Comparison of ENCODE assay signal across 8 mouse cellular contexts in genomic region chr17:35980363-35980754, GRCm38 (mm10). TPM values are rescaled to one million over a fixed set of nuclear protein-coding genes. Genes with fewer than 3 reads are reported as not detected.
DNase-seq lines count a peak whose midpoint lies in the region; ATAC-seq and TF ChIP-seq lines count a peak whose summit lies in the region.

No protein-coding gene starts in this region.

- peak overlapping the region; percentile 89; the same call in 1 of the 2 replicates for H3K27ac ChIP-seq in ES-E14 (ENCODE audit: insufficient read depth, low read depth, low read length, poor library complexity, severe bottlenecking)
- H3K27ac ChIP-seq in forebrain, embryonic 11.5 days (ENCODE audit: low read depth, low read length) = peak overlapping the region; percentile 89
- H3K27ac ChIP-seq in heart, postnatal 0 days (ENCODE audit: low read depth) = peak overlapping the region; percentile 89
- H3K27ac ChIP-seq in liver, postnatal 0 days (ENCODE audit: low read depth) = peak overlapping the region; percentile 91
- H3K27ac ChIP-seq in olfactory bulb, adult 2 months (ENCODE audit: insufficient read depth, low read depth, low read length) = peak overlapping the region; percentile 49

- no peak for TF ChIP-seq EP300 in heart, postnatal 0 days (IDR thresholded peaks at IDR 0.05; ENCODE audit: low read depth)
- TF ChIP-seq EP300 in liver, postnatal 0 days (IDR thresholded peaks at IDR 0.05; ENCODE audit: low read depth) = no peak

- peak; percentile 45 for ATAC-seq in forebrain, embryonic 11.5 days (replicated peaks; ENCODE audit: low FRiP score)
- ATAC-seq in heart, postnatal 0 days (ENCODE audit: insufficient read depth, low read depth) = peak; percentile 18
- peak; percentile 6 for ATAC-seq in liver, postnatal 0 days

- H3K27me3 ChIP-seq in forebrain, embryonic 11.5 days (ENCODE audit: control insufficient read depth, insufficient read depth, low read length) = no peaks in the 10 kb centered on the region
- no peaks in the 10 kb centered on the region for H3K27me3 ChIP-seq in heart, postnatal 0 days (ENCODE audit: control insufficient read depth, insufficient read depth, low read length)
- no peaks in the 10 kb centered on the region for H3K27me3 ChIP-seq in liver, postnatal 0 days (ENCODE audit: insufficient read depth, low read length)

- peak overlapping the region; percentile 91 to 93 for H3K4me3 ChIP-seq in ES-E14 (ENCODE audit: insufficient read depth in 1 of 2, low read depth in 1 of 2, low read length in 2 of 2, poor library complexity in 1 of 2, severe bottlenecking in 1 of 2)
- H3K4me3 ChIP-seq in forebrain, embryonic 11.5 days (ENCODE audit: low read depth, low read length) = peak overlapping the region; percentile 93
- H3K4me3 ChIP-seq in heart, postnatal 0 days (ENCODE audit: low read depth, low read length) = peak overlapping the region; percentile 87
- peak overlapping the region; percentile 80 for H3K4me3 ChIP-seq in liver, postnatal 0 days (ENCODE audit: low read depth, low read length)
- H3K4me3 ChIP-seq in olfactory bulb, adult 2 months (ENCODE audit: insufficient read depth, low read depth, low read length) = peak overlapping the region; percentile 81

- H3K9me3 ChIP-seq in ES-E14 (ENCODE audit: control insufficient read depth, insufficient read depth, low read depth, low read length) = no peaks in the 10 kb centered on the region
- H3K9me3 ChIP-seq in forebrain, embryonic 11.5 days (ENCODE audit: control insufficient read depth, low read length) = no peaks in the 10 kb centered on the region
- H3K9me3 ChIP-seq in heart, postnatal 0 days (replicated peaks; ENCODE audit: control insufficient read depth, low read length) = no peaks in the 10 kb centered on the region
- no peaks in the 10 kb centered on the region for H3K9me3 ChIP-seq in liver, postnatal 0 days (ENCODE audit: low read length)

- peak overlapping the region; percentile 78 for H3K4me2 ChIP-seq in forebrain, embryonic 11.5 days (ENCODE audit: low read depth, low read length, severe bottlenecking)
- H3K4me2 ChIP-seq in heart, postnatal 0 days (ENCODE audit: low read depth, low read length) = peak overlapping the region; percentile 87
- peak overlapping the region; percentile 92 for H3K4me2 ChIP-seq in liver, postnatal 0 days (ENCODE audit: low read depth, low read length)

- peak overlapping the region; percentile 82 for H3K9ac ChIP-seq in ES-E14 (ENCODE audit: insufficient read depth, low read depth, low read length, poor library complexity, severe bottlenecking)
- H3K9ac ChIP-seq in forebrain, embryonic 11.5 days (ENCODE audit: low read length) = peak overlapping the region; percentile 72
- peak overlapping the region; percentile 73 for H3K9ac ChIP-seq in heart, postnatal 0 days (replicated peaks; ENCODE audit: low read depth, low read length)
- H3K9ac ChIP-seq in liver, postnatal 0 days (replicated peaks) = peak overlapping the region; percentile 64

- peaks cover 23% of the 10 kb centered on the region for H3K36me3 ChIP-seq in ES-E14 (ENCODE audit: control insufficient read depth, insufficient read depth, low read length, poor library complexity, severe bottlenecking)
- no peaks in the 10 kb centered on the region; the same call in 1 of the 2 replicates for H3K36me3 ChIP-seq in forebrain, embryonic 11.5 days (ENCODE audit: control insufficient read depth, insufficient read depth, low read length)
- H3K36me3 ChIP-seq in heart, postnatal 0 days (replicated peaks; ENCODE audit: control insufficient read depth, insufficient read depth, low read length) = peaks cover 37% of the 10 kb centered on the region
- peaks cover 20% of the 10 kb centered on the region for H3K36me3 ChIP-seq in liver, postnatal 0 days (replicated peaks; ENCODE audit: insufficient read depth, low read length)

- TF ChIP-seq CTCF in heart, postnatal 0 days (IDR thresholded peaks at IDR 0.05; ENCODE audit: low read depth) = no peak
- TF ChIP-seq CTCF in liver, postnatal 0 days (IDR thresholded peaks at IDR 0.05; ENCODE audit: low read depth) = no peak
- TF ChIP-seq CTCF in olfactory bulb, adult 2 months (IDR thresholded peaks at IDR 0.05; ENCODE audit: insufficient read depth, low read depth, low read length) = no peak

- DNase-seq in ES-E14 (ENCODE audit: low read depth, low spot score) = no peak
- DNase-seq in brain, adult 2 months (ENCODE audit: low read depth, low spot score) = peak; percentile 58
- no peak for DNase-seq in forebrain, embryonic 11.5 days (ENCODE audit: low spot score)
- DNase-seq in heart, postnatal 0 days (ENCODE audit: low spot score) = peak; percentile 24
- DNase-seq in kidney, postnatal 25 days = peak; percentile 61 to 77
- no peak for DNase-seq in liver, postnatal 0 days
- no peak for DNase-seq in thymus, postnatal 14 days

- H3K4me1 ChIP-seq in ES-E14 (ENCODE audit: control insufficient read depth in 2 of 2, insufficient read depth in 2 of 2, low read length in 2 of 2, poor library complexity in 1 of 2) = peaks cover 0 to 13% of the 10 kb centered on the region in 2 experiments; a peak in 2 of 4 replicates
- peaks cover 8% of the 10 kb centered on the region; the same call in 1 of the 2 replicates for H3K4me1 ChIP-seq in forebrain, embryonic 11.5 days (replicated peaks; ENCODE audit: control insufficient read depth, insufficient read depth, low read length)
- H3K4me1 ChIP-seq in heart, postnatal 0 days (ENCODE audit: control insufficient read depth, insufficient read depth) = 0 out of 2 replicates have a peak, but pooled peaks cover 7% of the 10 kb centered on the region
- peaks cover 10% of the 10 kb centered on the region for H3K4me1 ChIP-seq in liver, postnatal 0 days (ENCODE audit: insufficient read depth)
- peaks cover 14% of the 10 kb centered on the region for H3K4me1 ChIP-seq in olfactory bulb, adult 2 months (ENCODE audit: control insufficient read depth, insufficient read depth, low read length)

- no peak for TF ChIP-seq POLR2A in olfactory bulb, adult 2 months (IDR thresholded peaks at IDR 0.05; ENCODE audit: insufficient read depth, low read depth, low read length)

- in situ Hi-C loops in ES-E14 (cut with MboI; ENCODE audit: low sequenced_read_pairs in 2 of 2, unreplicated experiment in 2 of 2) = loop anchor here in 1 of 2 experiments (25.0 kb wide), 1 partner anchor 132 kb away; the partner anchor contains the start of gene Gm19684

- WGBS in forebrain, embryonic 11.5 days = under 1% methylated on average over 26 of the region's 29 CpGs
- under 1% methylated on average over 28 of the region's 29 CpGs for WGBS in heart, postnatal 0 days
- under 1% methylated on average over 24 of the region's 29 CpGs for WGBS in liver, postnatal 0 days (ENCODE audit: insufficient replicate concordance)
- under 1% methylated on average over 27 of the region's 29 CpGs for WGBS in olfactory bulb, adult 2 months

TF ChIP-seq in ES-E14, 5 proteins besides CTCF, POLR2A, EP300 and RAD21 (continues in another document):
- TF ChIP-seq ZNF384 (IDR thresholded peaks at IDR 0.05; ENCODE audit: low read depth, low read length) (no peak), HCFC1 (IDR thresholded peaks at IDR 0.05; ENCODE audit: borderline replicate concordance, insufficient read depth, low read length) (no peak)

RNA-seq across cellular contexts. Expression of gene Prr3, which starts 0.3 kb away (rescaled TPM):
- total RNA-seq in ES-E14 (2012; rRNA removed) = 13.8 and 17.0 TPM in 2 replicates
- 50.8 and 54.4 TPM in 2 replicates for polyA plus RNA-seq in forebrain, embryonic 11.5 days (2014; fragmentation: Nextera tagmentation; extraction: Ambion mirVana)
- 0.61 and 20.4 TPM in 2 replicates for total RNA-seq in heart, postnatal 0 days (2014; rRNA removed; ENCODE audit: low replicate concordance)
- 6.7 and 8.6 TPM in 2 replicates for polyA plus RNA-seq in heart, postnatal 0 days (2015; fragmentation: Nextera tagmentation; extraction: Ambion mirVana)
- 6.1 and 6.3 TPM in 2 replicates for polyA plus RNA-seq in liver, postnatal 0 days (2015; fragmentation: Nextera tagmentation; extraction: Ambion mirVana)
- polyA plus RNA-seq in olfactory bulb, adult 2 months (2012; ENCODE audit: insufficient read depth, insufficient read length, low replicate concordance, missing spikeins) = not detected in 2 replicates

RNA-seq across cellular contexts. Expression of gene Gnl1, which starts 0.7 kb away (rescaled TPM):
- total RNA-seq in ES-E14 (2012; rRNA removed) = 51.6 and 64.1 TPM in 2 replicates
- 46.0 and 48.4 TPM in 2 replicates for polyA plus RNA-seq in forebrain, embryonic 11.5 days (2014; fragmentation: Nextera tagmentation; extraction: Ambion mirVana)
- 18.7 and 27.2 TPM in 2 replicates for total RNA-seq in heart, postnatal 0 days (2014; rRNA removed; ENCODE audit: low replicate concordance)
- polyA plus RNA-seq in heart, postnatal 0 days (2015; fragmentation: Nextera tagmentation; extraction: Ambion mirVana) = 26.2 and 30.0 TPM in 2 replicates
- polyA plus RNA-seq in liver, postnatal 0 days (2015; fragmentation: Nextera tagmentation; extraction: Ambion mirVana) = 9.5 and 10.8 TPM in 2 replicates
- polyA plus RNA-seq in olfactory bulb, adult 2 months (2012; ENCODE audit: insufficient read depth, insufficient read length, low replicate concordance, missing spikeins) = not detected in 2 replicates

RNA-seq across cellular contexts. Expression of gene Abcf1, which starts 10.8 kb away (rescaled TPM):
- 115 and 117 TPM in 2 replicates for total RNA-seq in ES-E14 (2012; rRNA removed)
- polyA plus RNA-seq in forebrain, embryonic 11.5 days (2014; fragmentation: Nextera tagmentation; extraction: Ambion mirVana) = 108 and 122 TPM in 2 replicates
- total RNA-seq in heart, postnatal 0 days (2014; rRNA removed; ENCODE audit: low replicate concordance) = 44.0 and 47.0 TPM in 2 replicates
- polyA plus RNA-seq in heart, postnatal 0 days (2015; fragmentation: Nextera tagmentation; extraction: Ambion mirVana) = 68.5 and 74.5 TPM in 2 replicates
- polyA plus RNA-seq in liver, postnatal 0 days (2015; fragmentation: Nextera tagmentation; extraction: Ambion mirVana) = 37.8 and 47.7 TPM in 2 replicates
- polyA plus RNA-seq in olfactory bulb, adult 2 months (2012; ENCODE audit: insufficient read depth, insufficient read length, low replicate concordance, missing spikeins) = not detected in 2 replicates

RNA-seq across cellular contexts. Expression of gene H2-T24, which starts 40.0 kb away (rescaled TPM):
- total RNA-seq in ES-E14 (2012; rRNA removed) = not detected in 2 replicates
- polyA plus RNA-seq in forebrain, embryonic 11.5 days (2014; fragmentation: Nextera tagmentation; extraction: Ambion mirVana) = 3.5 and 4.3 TPM in 2 replicates
- total RNA-seq in heart, postnatal 0 days (2014; rRNA removed; ENCODE audit: low replicate concordance) = 6.2 TPM in 1 of 2 replicates, not detected in the other
- 1.8 TPM in 2 replicates for polyA plus RNA-seq in heart, postnatal 0 days (2015; fragmentation: Nextera tagmentation; extraction: Ambion mirVana)
- 4.6 and 5.4 TPM in 2 replicates for polyA plus RNA-seq in liver, postnatal 0 days (2015; fragmentation: Nextera tagmentation; extraction: Ambion mirVana)
- polyA plus RNA-seq in olfactory bulb, adult 2 months (2012; ENCODE audit: insufficient read depth, insufficient read length, low replicate concordance, missing spikeins) = not detected in 2 replicates

RNA-seq across cellular contexts. Expression of gene H2-T23, which starts 52.3 kb away (rescaled TPM):
- 0.67 and 0.95 TPM in 2 replicates for total RNA-seq in ES-E14 (2012; rRNA removed)
- 3.1 and 3.4 TPM in 2 replicates for polyA plus RNA-seq in forebrain, embryonic 11.5 days (2014; fragmentation: Nextera tagmentation; extraction: Ambion mirVana)
- total RNA-seq in heart, postnatal 0 days (2014; rRNA removed; ENCODE audit: low replicate concordance) = 19.2 and 34.8 TPM in 2 replicates
- polyA plus RNA-seq in heart, postnatal 0 days (2015; fragmentation: Nextera tagmentation; extraction: Ambion mirVana) = 10.3 and 10.8 TPM in 2 replicates
- polyA plus RNA-seq in liver, postnatal 0 days (2015; fragmentation: Nextera tagmentation; extraction: Ambion mirVana) = 113 and 120 TPM in 2 replicates
- 151 TPM in 1 of 2 replicates, not detected in the other for polyA plus RNA-seq in olfactory bulb, adult 2 months (2012; ENCODE audit: insufficient read depth, insufficient read length, low replicate concordance, missing spikeins)

Comparison
In these comparisons a context has a peak if more than half of its experiments do, and no peak if none do; other contexts are left out.
1. DNase-seq: peak in brain, adult 2 months (single experiment), heart, postnatal 0 days (single experiment) and kidney, postnatal 25 days (2 of 2); none in ES-E14 (single experiment), forebrain, embryonic 11.5 days (single experiment), liver, postnatal 0 days (single experiment) and thymus, postnatal 14 days (single experiment).
2. RNA of gene Abcf1, which starts 10.8 kb away (polyA plus RNA-seq): 108 to 122 TPM in forebrain, embryonic 11.5 days, 68.5 to 74.5 TPM in heart, postnatal 0 days and 37.8 to 47.7 TPM in liver, postnatal 0 days; not detected in olfactory bulb, adult 2 months; every median in the first group is over 10 times any median in the second.
3. Peak in every context shown above with its lines, with median percentiles within 50 percentile points of each other: H3K27ac ChIP-seq, H3K4me3 ChIP-seq, H3K9ac ChIP-seq, ATAC-seq and H3K4me2 ChIP-seq.